Mouse (Mus musculus): Measurements from ENCODE around the gene Dhx33. TPM values are rescaled to one million over a fixed set of nuclear protein-coding genes. Genes with fewer than 3 reads are reported as not detected.

Gene Dhx33
- total RNA-seq, 4 experiments from 2014 or later: 25.7 to 28.6 (median 26.2) TPM

Other genes with a start within 250 kb of the Dhx33 start
- 10 to 100 TPM; 16.7 to 20.5 (median 20.0) TPM for gene Zfp3, start 240.2 kb downstream of the Dhx33 start, total RNA-seq (2022)
- under 1 TPM in 1 of 4 experiments, not detected in 3; 0.53 TPM for gene Scimp, start 191.9 kb downstream of the Dhx33 start, total RNA-seq (2022)
- 100 to 1,000 TPM; 123 to 128 (median 125) TPM for gene Rabep1, start 159.7 kb downstream of the Dhx33 start, total RNA-seq (2022)
- gene Nup88, start 34.5 kb downstream of the Dhx33 start, total RNA-seq (2022): 10 to 100 TPM; 48.9 to 61.7 (median 56.8) TPM
- 10 to 100 TPM; 29.7 to 44.8 (median 37.6) TPM for gene Rpain, start 34.2 kb downstream of the Dhx33 start, total RNA-seq (2022)
- gene C1qbp, start 21.4 kb downstream of the Dhx33 start, total RNA-seq (2022): 100 to 1,000 TPM; 104 to 113 (median 108) TPM
- 10 to 100 TPM; 16.8 to 21.3 (median 18.4) TPM for gene Mis12, start 15.2 kb upstream of the Dhx33 start, total RNA-seq (2022)
- 10 to 100 TPM; 22.0 to 24.3 (median 23.4) TPM for gene Derl2, start 15.4 kb upstream of the Dhx33 start, total RNA-seq (2022)
- 100 to 1,000 TPM; 273 to 287 (median 277) TPM for gene 6330403K07Rik, start 29.1 kb upstream of the Dhx33 start, total RNA-seq (2022)
- 1 to 10 TPM in 1 of 4 experiments, under 1 TPM in 3; 0.71 to 1.2 (median 0.78) TPM for gene Nlrp1a, start 140.3 kb upstream of the Dhx33 start, total RNA-seq (2022)
- gene Nlrp1b, start 226.3 kb upstream of the Dhx33 start, total RNA-seq (2022): under 1 TPM; 0.21 to 0.64 (median 0.52) TPM